Mouse (Mus musculus): ENCODE measurements around the gene Echs1. TPM values are rescaled to one million over a fixed set of nuclear protein-coding genes. Genes with fewer than 3 reads are reported as not detected.

The Echs1 gene
- polyA plus RNA-seq, 1 experiment, result 60.9 TPM

DNA sequence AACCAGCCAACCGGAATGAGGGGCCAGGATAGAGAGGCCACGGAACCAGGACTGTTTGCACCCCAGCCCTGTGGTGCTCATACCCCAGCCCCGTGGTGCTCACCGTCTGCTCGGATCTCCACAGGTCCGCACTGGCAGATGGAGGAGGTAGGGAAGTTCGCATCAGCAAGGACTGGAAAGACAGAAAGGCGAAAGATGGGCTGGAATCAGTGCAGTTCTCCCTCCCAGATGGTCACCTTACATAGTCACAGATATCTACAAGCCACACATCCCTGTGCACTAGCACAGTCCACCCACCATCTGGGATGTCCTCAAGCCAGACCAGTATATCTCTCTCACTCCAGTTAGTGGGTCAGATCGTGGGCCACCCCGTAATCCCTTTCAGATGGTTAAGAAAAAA, 14.8 kb downstream of the Echs1 start:
- H3K27ac ChIP-seq (ENCODE audit: control insufficient read depth, insufficient read depth, low read length), result no peak overlapping the region
- no peaks in the 10 kb centered on the region for H3K36me3 ChIP-seq (ENCODE audit: control insufficient read depth, insufficient read depth, low read length)
- peaks cover 10% of the 10 kb centered on the region for H3K4me1 ChIP-seq (replicated peaks; ENCODE audit: control insufficient read depth, insufficient read depth, low read length)
- DNase-seq, result no peak
- no peak overlapping the region for H3K4me3 ChIP-seq (ENCODE audit: control insufficient read depth, insufficient read depth, low read length)
- TF ChIP-seq POLR2A (IDR thresholded peaks at IDR 0.05; ENCODE audit: control insufficient read depth, extremely low read depth, insufficient read depth, low read length, poor library complexity) (no peak), CTCF (IDR thresholded peaks at IDR 0.05; ENCODE audit: borderline replicate concordance, control insufficient read depth, extremely low read depth, insufficient read depth, low read length, poor library complexity) (no peak)
- WGBS, result 95% methylated on average over 10 of the region's 10 CpGs
- H3K27me3 ChIP-seq (ENCODE audit: control insufficient read depth, insufficient read depth, low read length), result no peaks in the 10 kb centered on the region

DNA sequence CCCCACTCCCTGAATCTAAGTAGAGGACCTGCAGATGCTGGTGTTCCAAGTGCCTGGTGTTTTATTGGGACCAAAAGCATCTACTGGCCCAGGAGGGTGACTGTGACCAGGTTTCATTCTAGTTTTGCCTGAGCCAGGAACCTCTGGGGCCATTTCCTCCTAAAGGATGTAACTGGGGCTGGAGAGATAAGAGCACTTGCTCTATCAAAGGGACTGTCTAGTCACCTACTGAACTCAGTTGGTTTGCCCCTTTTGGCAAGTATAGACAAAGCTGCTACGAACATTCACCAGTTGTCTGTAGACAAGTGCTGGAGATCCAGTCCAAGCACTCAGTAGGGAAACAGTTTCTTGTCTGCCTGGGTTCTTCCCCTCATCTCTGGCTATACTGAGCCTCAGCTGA, 17.8 kb downstream of the Echs1 start:
- Histone ChIP-seq H3K36me3 (ENCODE audit: control insufficient read depth, insufficient read depth, low read length) (no peaks in the 10 kb centered on the region), H3K27ac (ENCODE audit: control insufficient read depth, insufficient read depth, low read length) (no peak overlapping the region), H3K4me1 (replicated peaks; ENCODE audit: control insufficient read depth, insufficient read depth, low read length) (peaks cover 10% of the 10 kb centered on the region), H3K4me3 (ENCODE audit: control insufficient read depth, insufficient read depth, low read length) (no peak overlapping the region), H3K27me3 (ENCODE audit: control insufficient read depth, insufficient read depth, low read length) (no peaks in the 10 kb centered on the region)
- 95% methylated on average over 1 of the region's 1 CpGs for WGBS
- no peak for DNase-seq
- no peak for TF ChIP-seq CTCF (IDR thresholded peaks at IDR 0.05; ENCODE audit: borderline replicate concordance, control insufficient read depth, extremely low read depth, insufficient read depth, low read length, poor library complexity)
- no peak for TF ChIP-seq POLR2A (IDR thresholded peaks at IDR 0.05; ENCODE audit: control insufficient read depth, extremely low read depth, insufficient read depth, low read length, poor library complexity)

DNA sequence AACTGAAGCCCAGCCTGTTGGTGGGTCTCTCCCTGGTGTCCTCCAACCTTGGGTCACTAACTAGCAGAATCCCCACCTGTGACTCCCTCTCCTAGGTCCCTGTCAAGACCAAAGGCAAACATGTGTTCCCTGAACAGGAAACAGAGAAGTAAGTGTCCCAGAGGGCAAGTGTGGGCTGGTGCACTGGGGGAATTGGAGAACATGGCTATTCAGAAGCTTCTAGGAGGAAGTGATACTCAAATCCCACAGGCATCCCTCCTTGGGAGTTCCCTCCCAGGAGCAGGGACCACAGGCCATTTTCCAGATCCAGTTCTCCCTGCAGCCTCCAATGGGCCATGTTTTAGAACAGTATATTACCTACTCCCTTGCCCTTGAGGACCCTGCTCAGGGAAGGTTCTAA, 20.2 kb downstream of the Echs1 start:
- Histone ChIP-seq H3K27me3 (ENCODE audit: control insufficient read depth, insufficient read depth, low read length) (no peaks in the 10 kb centered on the region), H3K27ac (ENCODE audit: control insufficient read depth, insufficient read depth, low read length) (no peak overlapping the region), H3K4me3 (ENCODE audit: control insufficient read depth, insufficient read depth, low read length) (no peak overlapping the region), H3K36me3 (ENCODE audit: control insufficient read depth, insufficient read depth, low read length) (no peaks in the 10 kb centered on the region), H3K4me1 (replicated peaks; ENCODE audit: control insufficient read depth, insufficient read depth, low read length) (no peaks in the 10 kb centered on the region)
- DNase-seq, result no peak
- TF ChIP-seq POLR2A (IDR thresholded peaks at IDR 0.05; ENCODE audit: control insufficient read depth, extremely low read depth, insufficient read depth, low read length, poor library complexity), result no peak
- TF ChIP-seq CTCF (IDR thresholded peaks at IDR 0.05; ENCODE audit: borderline replicate concordance, control insufficient read depth, extremely low read depth, insufficient read depth, low read length, poor library complexity), result no peak

DNA sequence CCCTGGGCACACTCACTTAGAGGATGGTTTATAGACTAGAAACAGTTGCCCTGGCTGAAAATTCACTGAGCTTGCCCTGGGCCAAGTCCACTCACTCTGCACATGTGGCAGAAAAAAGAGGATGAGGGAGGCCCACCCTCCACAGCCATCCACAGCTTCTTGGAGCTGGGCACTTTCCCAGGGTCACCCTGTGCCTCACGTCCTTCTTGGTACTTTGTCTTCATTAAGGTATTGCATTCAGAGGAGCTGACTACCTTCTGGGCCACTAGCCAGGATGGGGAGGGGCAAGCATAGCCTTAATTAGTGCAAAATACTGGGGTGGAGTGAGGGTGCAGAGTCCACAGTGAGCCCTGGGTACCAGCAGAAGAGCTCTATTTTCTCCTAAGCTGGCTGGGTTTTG, 20.7 kb downstream of the Echs1 start:
- H3K4me3 ChIP-seq (ENCODE audit: control insufficient read depth, insufficient read depth, low read length), result no peak overlapping the region
- H3K27ac ChIP-seq (ENCODE audit: control insufficient read depth, insufficient read depth, low read length), result no peak overlapping the region
- no peaks in the 10 kb centered on the region for H3K4me1 ChIP-seq (replicated peaks; ENCODE audit: control insufficient read depth, insufficient read depth, low read length)
- no peak for DNase-seq
- no peak for TF ChIP-seq CTCF (IDR thresholded peaks at IDR 0.05; ENCODE audit: borderline replicate concordance, control insufficient read depth, extremely low read depth, insufficient read depth, low read length, poor library complexity)
- no peak for TF ChIP-seq POLR2A (IDR thresholded peaks at IDR 0.05; ENCODE audit: control insufficient read depth, extremely low read depth, insufficient read depth, low read length, poor library complexity)
- no peaks in the 10 kb centered on the region for H3K27me3 ChIP-seq (ENCODE audit: control insufficient read depth, insufficient read depth, low read length)
- 68% methylated on average over 1 of the region's 1 CpGs for WGBS
- H3K36me3 ChIP-seq (ENCODE audit: control insufficient read depth, insufficient read depth, low read length), result no peaks in the 10 kb centered on the region

DNA sequence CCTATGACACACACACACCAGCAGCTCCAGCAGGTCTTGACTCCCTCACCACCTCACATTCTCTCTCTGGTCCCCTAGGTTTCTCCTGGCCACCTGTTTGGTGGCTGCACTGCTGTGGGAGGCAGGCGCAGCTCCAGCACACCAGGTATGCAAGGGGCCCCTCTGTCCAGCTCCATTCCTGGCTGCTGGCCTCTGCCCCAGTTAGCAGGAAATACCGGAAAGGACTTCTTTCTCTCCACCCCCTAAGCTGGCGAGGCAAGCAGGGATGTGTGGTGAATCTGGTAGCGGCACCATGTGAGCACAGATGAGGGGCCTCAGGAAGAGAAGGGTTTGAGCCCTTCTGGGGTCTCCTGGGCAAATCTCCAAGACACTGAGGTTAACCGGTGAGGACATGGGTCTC, 21.3 kb downstream of the Echs1 start:
- Histone ChIP-seq H3K36me3 (ENCODE audit: control insufficient read depth, insufficient read depth, low read length) (no peaks in the 10 kb centered on the region), H3K4me1 (replicated peaks; ENCODE audit: control insufficient read depth, insufficient read depth, low read length) (no peaks in the 10 kb centered on the region), H3K27me3 (ENCODE audit: control insufficient read depth, insufficient read depth, low read length) (no peaks in the 10 kb centered on the region), H3K27ac (ENCODE audit: control insufficient read depth, insufficient read depth, low read length) (no peak overlapping the region), H3K4me3 (ENCODE audit: control insufficient read depth, insufficient read depth, low read length) (no peak overlapping the region)
- 72% methylated on average over 5 of the region's 5 CpGs for WGBS
- no peak for DNase-seq
- no peak for TF ChIP-seq CTCF (IDR thresholded peaks at IDR 0.05; ENCODE audit: borderline replicate concordance, control insufficient read depth, extremely low read depth, insufficient read depth, low read length, poor library complexity)

DNA sequence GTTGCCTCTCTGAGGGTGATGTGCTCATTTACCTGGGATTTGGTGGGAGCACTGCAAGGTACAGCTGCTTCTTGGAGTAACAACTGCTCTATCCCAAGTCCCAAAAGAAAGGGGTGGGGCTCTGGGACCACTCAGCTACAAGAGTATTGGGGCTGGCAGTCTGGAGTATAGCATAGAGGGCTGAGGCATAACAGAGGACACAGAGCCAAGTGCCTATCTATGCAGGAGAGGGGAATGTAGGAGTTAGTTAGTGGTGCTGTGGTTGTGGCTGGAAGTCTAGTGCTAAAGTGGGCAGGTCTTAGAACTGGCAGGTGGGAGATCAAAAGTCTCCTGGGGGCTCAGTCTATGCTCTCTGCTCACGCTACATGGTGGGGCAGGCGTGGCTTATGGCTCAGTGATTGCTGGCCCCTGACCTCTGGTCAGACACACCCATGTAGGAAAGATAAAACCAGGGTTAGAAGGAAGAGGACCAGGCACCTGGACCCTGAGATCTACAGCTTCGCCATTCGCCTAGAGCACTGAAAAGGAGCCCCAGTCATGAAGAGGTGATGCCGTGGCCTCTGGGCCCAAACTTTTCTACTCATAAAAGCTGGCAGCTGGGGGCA, 23.2 kb downstream of the Echs1 start, which contains the start of gene Prap1:
Gene Prap1 (plus strand): TSS at position 472 of the 605 bp plus-strand sequence.
- Histone ChIP-seq H3K4me1 (replicated peaks; ENCODE audit: control insufficient read depth, insufficient read depth, low read length) (no peaks in the 10 kb centered on the region), H3K36me3 (ENCODE audit: control insufficient read depth, insufficient read depth, low read length) (no peaks in the 10 kb centered on the region), H3K4me3 (ENCODE audit: control insufficient read depth, insufficient read depth, low read length) (no peak within 1 kb of the TSS), H3K27ac (ENCODE audit: control insufficient read depth, insufficient read depth, low read length) (no peak within 1 kb of the TSS), H3K27me3 (ENCODE audit: control insufficient read depth, insufficient read depth, low read length) (no peaks in the 10 kb centered on the region)
- no peak for TF ChIP-seq POLR2A (IDR thresholded peaks at IDR 0.05; ENCODE audit: control insufficient read depth, extremely low read depth, insufficient read depth, low read length, poor library complexity)
- WGBS, result 81% methylated on average over 5 of the region's 5 CpGs
- no peak for DNase-seq

DNA sequence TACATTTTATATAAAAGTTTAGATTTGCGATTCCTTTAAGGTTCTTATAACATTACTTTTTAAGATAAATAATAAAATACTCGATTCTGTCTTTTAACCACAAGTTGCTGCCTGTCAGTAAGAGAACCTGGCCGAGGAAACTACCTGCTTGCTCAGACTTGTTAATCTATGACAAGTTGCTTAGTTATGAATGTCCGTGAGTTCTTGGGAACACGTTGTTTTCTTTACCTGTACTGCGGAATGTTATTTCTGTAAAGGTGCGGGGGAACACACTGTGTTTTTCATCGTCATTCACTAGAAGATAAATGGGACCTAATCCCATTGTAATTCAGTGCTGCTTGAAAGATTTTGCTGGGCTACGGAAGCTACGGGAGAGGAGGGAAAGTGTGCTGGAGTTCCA, 25.7 kb downstream of the Echs1 start:
- Histone ChIP-seq H3K4me1 (replicated peaks; ENCODE audit: control insufficient read depth, insufficient read depth, low read length) (no peaks in the 10 kb centered on the region), H3K4me3 (ENCODE audit: control insufficient read depth, insufficient read depth, low read length) (no peak overlapping the region), H3K27ac (ENCODE audit: control insufficient read depth, insufficient read depth, low read length) (no peak overlapping the region), H3K36me3 (ENCODE audit: control insufficient read depth, insufficient read depth, low read length) (no peaks in the 10 kb centered on the region), H3K27me3 (ENCODE audit: control insufficient read depth, insufficient read depth, low read length) (no peaks in the 10 kb centered on the region)
- TF ChIP-seq POLR2A (IDR thresholded peaks at IDR 0.05; ENCODE audit: control insufficient read depth, extremely low read depth, insufficient read depth, low read length, poor library complexity) (no peak), CTCF (IDR thresholded peaks at IDR 0.05; ENCODE audit: borderline replicate concordance, control insufficient read depth, extremely low read depth, insufficient read depth, low read length, poor library complexity) (no peak)
- DNase-seq, result no peak
- 87% methylated on average over 10 of the region's 10 CpGs for WGBS
